ENCODE assay signal across 9 mouse cellular contexts in genomic region chr7:97361467-97361866, GRCm38 (mm10). TPM values are rescaled to one million over a fixed set of nuclear protein-coding genes. Genes with fewer than 3 reads are reported as not detected.
A peak's percentile ranks its signal among the peaks of the same experiment; 100 is the strongest.
DNase-seq lines count a peak whose midpoint lies in the region; ATAC-seq lines count a peak whose summit lies in the region.
"Had no signal": no experiment of that assay in that cellular context is flagged by ENCODE, and none has a peak within 500 bp of the region (broad histone marks: within the 10 kb centered on the region; RNA-seq: fewer than 3 reads in every experiment).

No protein-coding gene starts in this region.

- H3K4me3 ChIP-seq in forebrain, embryonic 10.5 days: no peak overlapping the region
- no peak overlapping the region for H3K4me3 ChIP-seq in forebrain, embryonic 15.5 days
- H3K4me3 ChIP-seq: limb, embryonic 13.5 days had no signal

- H3K36me3 ChIP-seq in forebrain, embryonic 10.5 days (replicated peaks): no peaks in the 10 kb centered on the region
- H3K36me3 ChIP-seq in forebrain, embryonic 15.5 days: no peaks in the 10 kb centered on the region
- H3K36me3 ChIP-seq: limb, embryonic 13.5 days had no signal

- ATAC-seq in forebrain, embryonic 15.5 days (replicated peaks): no peak
- no peak for ATAC-seq in monocyte, adult 5-6 weeks (replicated peaks; ENCODE audit: insufficient number of reproducible peaks, low FRiP score, low TSS enrichment, poor library complexity, severe bottlenecking)

- DNase-seq in forebrain, embryonic 10.5 days (ENCODE audit: extremely low spot score, low spot score): peak; percentile 33
- peak; percentile 19 to 50 for DNase-seq in monocyte, adult 2 months (ENCODE audit: low read depth in 1 of 2, low spot score in 2 of 2)
- peak; percentile 16 for DNase-seq in embryo, embryonic 11.5 days (ENCODE audit: low read depth, low spot score)
- peak; percentile 36 to 64 for DNase-seq in lung, postnatal 4 days
- DNase-seq in frontal cortex, postnatal 10 days (ENCODE audit: low spot score in 2 of 2): no peak
- DNase-seq in urinary bladder, postnatal 25 days (ENCODE audit: low spot score): no peak

- WGBS in forebrain, embryonic 10.5 days: 27% methylated on average over 4 of the region's 4 CpGs
- WGBS in forebrain, embryonic 15.5 days: 31% methylated on average over 4 of the region's 4 CpGs

- H3K4me2 ChIP-seq in forebrain, embryonic 15.5 days (replicated peaks): no peak overlapping the region
- H3K4me2 ChIP-seq: limb, embryonic 13.5 days had no signal

- no peak overlapping the region for H3K27ac ChIP-seq in forebrain, embryonic 10.5 days
- no peak overlapping the region for H3K27ac ChIP-seq in forebrain, embryonic 15.5 days (replicated peaks)
- H3K27ac ChIP-seq: limb, embryonic 13.5 days had no signal

- H3K9me3 ChIP-seq in forebrain, embryonic 10.5 days: no peaks in the 10 kb centered on the region
- no peaks in the 10 kb centered on the region for H3K9me3 ChIP-seq in forebrain, embryonic 15.5 days
- H3K9me3 ChIP-seq: limb, embryonic 13.5 days had no signal

- H3K4me1 ChIP-seq in forebrain, embryonic 10.5 days: no peaks in the 10 kb centered on the region
- no peaks in the 10 kb centered on the region for H3K4me1 ChIP-seq in forebrain, embryonic 15.5 days
- H3K4me1 ChIP-seq: limb, embryonic 13.5 days had no signal

- no peak overlapping the region for H3K9ac ChIP-seq in forebrain, embryonic 15.5 days (replicated peaks)
- H3K9ac ChIP-seq: limb, embryonic 13.5 days had no signal

- H3K27me3 ChIP-seq in forebrain, embryonic 10.5 days (ENCODE audit: poor library complexity, severe bottlenecking): no peaks in the 10 kb centered on the region
- H3K27me3 ChIP-seq in forebrain, embryonic 15.5 days: no peaks in the 10 kb centered on the region

RNA-seq across cellular contexts. Expression of gene Alg8, which starts 9.9 kb away (rescaled TPM):
- polyA plus RNA-seq in forebrain, embryonic 10.5 days (2016; fragmentation: Nextera tagmentation; extraction: Ambion mirVana): 56.2 and 61.3 TPM in 2 replicates
- polyA plus RNA-seq in forebrain, embryonic 15.5 days (2015; fragmentation: Nextera tagmentation; extraction: Ambion mirVana): 18.9 and 19.0 TPM in 2 replicates
- total RNA-seq in monocyte, adult 5-6 weeks (2017): 1.9 to 8.3 TPM (median 4.5 TPM) in 3 replicates

RNA-seq across cellular contexts. Expression of gene Kctd21, which starts 29.3 kb away (rescaled TPM):
- polyA plus RNA-seq in forebrain, embryonic 10.5 days (2016; fragmentation: Nextera tagmentation; extraction: Ambion mirVana): 3.7 and 3.9 TPM in 2 replicates
- polyA plus RNA-seq in forebrain, embryonic 15.5 days (2015; fragmentation: Nextera tagmentation; extraction: Ambion mirVana): 6.6 and 7.1 TPM in 2 replicates
- 1.2 to 4.0 TPM (median 2.2 TPM) in 3 replicates for total RNA-seq in monocyte, adult 5-6 weeks (2017)

RNA-seq across cellular contexts. Expression of gene Usp35, which starts 29.6 kb away (rescaled TPM):
- polyA plus RNA-seq in forebrain, embryonic 10.5 days (2016; fragmentation: Nextera tagmentation; extraction: Ambion mirVana): 0.83 and 1.7 TPM in 2 replicates
- polyA plus RNA-seq in forebrain, embryonic 15.5 days (2015; fragmentation: Nextera tagmentation; extraction: Ambion mirVana): 4.4 and 5.8 TPM in 2 replicates
- total RNA-seq in monocyte, adult 5-6 weeks (2017): 1.9 to 8.0 TPM (median 5.7 TPM) in 3 replicates

RNA-seq across cellular contexts. Expression of gene Ndufc2, which starts 38.3 kb away (rescaled TPM):
- 320 and 327 TPM in 2 replicates for polyA plus RNA-seq in forebrain, embryonic 10.5 days (2016; fragmentation: Nextera tagmentation; extraction: Ambion mirVana)
- polyA plus RNA-seq in forebrain, embryonic 15.5 days (2015; fragmentation: Nextera tagmentation; extraction: Ambion mirVana): 460 and 479 TPM in 2 replicates
- total RNA-seq in monocyte, adult 5-6 weeks (2017): 50.0 to 98.9 TPM (median 90.5 TPM) in 3 replicates

RNA-seq across cellular contexts. Expression of gene Thrsp, which starts 56.1 kb away (rescaled TPM):
- polyA plus RNA-seq in forebrain, embryonic 10.5 days (2016; fragmentation: Nextera tagmentation; extraction: Ambion mirVana): 0.23 and 0.32 TPM in 2 replicates
- 4.1 and 5.6 TPM in 2 replicates for polyA plus RNA-seq in forebrain, embryonic 15.5 days (2015; fragmentation: Nextera tagmentation; extraction: Ambion mirVana)
- not detected in 3 replicates for total RNA-seq in monocyte, adult 5-6 weeks (2017)

Comparison
In these comparisons a context has a peak if more than half of its experiments do, and no peak if none do; other contexts are left out.
1. DNase-seq: peak in forebrain, embryonic 10.5 days (single experiment), monocyte, adult 2 months (2 of 2), embryo, embryonic 11.5 days (single experiment) and lung, postnatal 4 days (2 of 2); none in frontal cortex, postnatal 10 days (0 of 2) and urinary bladder, postnatal 25 days (single experiment).